Mouse (Mus musculus) limb, embryonic 14.5 days (tissue): Measurements from ENCODE around the gene Ambp. TPM values are rescaled to one million over a fixed set of nuclear protein-coding genes. Genes with fewer than 3 reads are reported as not detected.
A peak's percentile ranks its signal among the peaks of the same experiment; 100 is the strongest.

Source experiments
- ATAC-seq: fragments of 200-750 bp; cut with Nextera tagmentation; 2 replicates; pipeline ENCODE4 v1.8.0; 2017; ENCODE audit warnings: low read depth, moderate number of reproducible peaks, moderate TSS enrichment; ENCODE audit not compliant: low FRiP score
- DNase-seq: peaks from one replicate; pipeline ENCODE4 v3.0.0-alpha.2; 2015; ENCODE audit warnings: low spot score
- H3K27ac ChIP-seq: fragments of 300-500 bp; sonication (generic); replicated peaks from 2 replicates; pipeline ENCODE4 v1.5.1; 2014; ENCODE audit warnings: low read depth, mild to moderate bottlenecking, low read length, moderate library complexity, mixed read lengths
- H3K27me3 ChIP-seq: fragments of 300-500 bp; sonication (generic); 2 replicates; pipeline ENCODE4 v1.6.1; 2014; ENCODE audit warnings: low read length, mixed read lengths; ENCODE audit not compliant: control insufficient read depth, insufficient read depth
- H3K36me3 ChIP-seq: fragments of 300-500 bp; sonication (generic); 2 replicates; pipeline ENCODE4 v1.6.1; 2014; ENCODE audit warnings: mild to moderate bottlenecking, low read length, moderate library complexity, mixed read lengths; ENCODE audit not compliant: control insufficient read depth, insufficient read depth
- H3K4me1 ChIP-seq: fragments of 300-500 bp; sonication (generic); 2 replicates; pipeline ENCODE4 v1.6.1; 2014; ENCODE audit warnings: antibody characterized with exemption, low read length, mixed read lengths; ENCODE audit not compliant: control insufficient read depth, insufficient read depth
- H3K4me2 ChIP-seq: fragments of 300-500 bp; sonication (generic); replicated peaks from 2 replicates; pipeline ENCODE4 v1.6.1; 2014; ENCODE audit warnings: low read depth, mild to moderate bottlenecking, low read length, moderate library complexity; ENCODE audit not compliant: severe bottlenecking
- H3K4me3 ChIP-seq: fragments of 300-500 bp; sonication (generic); replicated peaks from 2 replicates; pipeline ENCODE4 v1.5.1; 2014; ENCODE audit warnings: low read length
- H3K9ac ChIP-seq: fragments of 300-500 bp; sonication (generic); 2 replicates; pipeline ENCODE4 v1.6.1; 2014; ENCODE audit warnings: mild to moderate bottlenecking, low read depth, low read length, moderate library complexity; ENCODE audit not compliant: severe bottlenecking
- H3K9me3 ChIP-seq: fragments of 300-500 bp; sonication (generic); 2 replicates; pipeline ENCODE4 v1.6.1; 2016; ENCODE audit warnings: low read length; ENCODE audit not compliant: control insufficient read depth
- POLR2A ChIP-seq: fragments of 200-500 bp; IDR thresholded peaks from 2 replicates; pipeline ENCODE4 v1.8.0; 2012; ENCODE audit warnings: inconsistent platforms, mild to moderate bottlenecking, moderate library complexity, borderline replicate concordance; ENCODE audit not compliant: insufficient read depth, insufficient read length; ENCODE audit errors: extremely low read depth
- WGBS: fragments of 180-500 bp; shearing (Covaris S2); extraction: QIAGEN DNeasy Blood & Tissue Kit; methylation state at CpG from one replicate; pipeline ENCODE4 v1.1.7; 2014; 5-methylcytosine and 5-hydroxymethylcytosine counted together
- polyA plus RNA-seq, 2 experiments: library from polyadenylated mRNA; depleted of rRNA in 1 of 2; stranded (reverse) in 1 of 2; unstranded in 1 of 2; fragments of >200 nt; fragmentation: Nextera tagmentation in 1 of 2; extraction: Ambion mirVana in 1 of 2; gene quantifications; 2 replicates each; pipeline versions ENCODE4 v1.2.1 to v1.2.3; 2012 to 2014

Gene Ambp
- polyA plus RNA-seq, 2 experiments = 0.31 TPM; not detected in 1

- peak; percentile 76 for ATAC-seq
These were observed 31.8 kb upstream of the Ambp start for GRCm38 (mm10) chr4:63186281-63186870.

GRCm38 (mm10) chr4:63181556-63181955 is 27.0 kb upstream of the Ambp start:
- no peak overlapping the region for H3K27ac ChIP-seq
- H3K4me1 ChIP-seq = peaks cover 14% of the 10 kb centered on the region
- peak; percentile 81 for ATAC-seq
- no peak overlapping the region for H3K4me2 ChIP-seq
- no peak for TF ChIP-seq POLR2A
- no peak overlapping the region for H3K4me3 ChIP-seq
- H3K9me3 ChIP-seq = no peaks in the 10 kb centered on the region
- H3K27me3 ChIP-seq = no peaks in the 10 kb centered on the region
- WGBS = 3% methylated on average over 5 of the region's 5 CpGs
- peak; percentile 78 for DNase-seq
- no peak overlapping the region for H3K9ac ChIP-seq
- no peaks in the 10 kb centered on the region for H3K36me3 ChIP-seq

More at GRCm38 (mm10) chr4:63186281-63186870, 31.8 kb upstream of the Ambp start:
- H3K4me1 ChIP-seq = peaks cover 33% of the 10 kb centered on the region
- H3K9ac ChIP-seq = no peak overlapping the region
- TF ChIP-seq POLR2A = no peak
- no peak overlapping the region for H3K4me3 ChIP-seq
- H3K27me3 ChIP-seq = no peaks in the 10 kb centered on the region
- H3K4me2 ChIP-seq = no peak overlapping the region
- H3K36me3 ChIP-seq = no peaks in the 10 kb centered on the region
- H3K9me3 ChIP-seq = no peaks in the 10 kb centered on the region
- H3K27ac ChIP-seq = peak overlapping the region; percentile 72
- DNase-seq = peak; percentile 45
- WGBS = 52% methylated on average over 19 of the region's 21 CpGs

GRCm38 (mm10) chr4:63171969-63172685 is 17.5 kb upstream of the Ambp start, which contains the start of gene Kif12:
Kif12 (minus strand) TSS chr4:63172131.
- 0 out of 2 replicates have a peak, but pooled peaks cover 3% of the 10 kb centered on the region for H3K9me3 ChIP-seq
- H3K36me3 ChIP-seq = no peaks in the 10 kb centered on the region
- H3K4me3 ChIP-seq = no peak within 1 kb of the TSS
- no peak for ATAC-seq
- WGBS = 64% methylated on average over 4 of the region's 4 CpGs
- H3K27ac ChIP-seq = no peak within 1 kb of the TSS
- DNase-seq = no peak
- H3K4me1 ChIP-seq = no peaks in the 10 kb centered on the region
- no peak within 1 kb of the TSS for H3K9ac ChIP-seq
- H3K27me3 ChIP-seq = peaks cover 10% of the 10 kb centered on the region; the same call in 1 of the 2 replicates
- H3K4me2 ChIP-seq = no peak within 1 kb of the TSS
- no peak for TF ChIP-seq POLR2A

- WGBS = 47% methylated on average over 24 of the region's 24 CpGs
- DNase-seq = no peak
- TF ChIP-seq POLR2A = no peak
- Histone ChIP-seq H3K27me3 (peaks cover 10% of the 10 kb centered on the region; the same call in 1 of the 2 replicates), H3K9me3 (0 out of 2 replicates have a peak, but pooled peaks cover 3% of the 10 kb centered on the region), H3K4me1 (no peaks in the 10 kb centered on the region), H3K9ac (no peak overlapping the region), H3K4me3 (no peak overlapping the region), H3K27ac (no peak overlapping the region), H3K36me3 (no peaks in the 10 kb centered on the region), H3K4me2 (no peak overlapping the region)
- ATAC-seq = no peak
These were observed 16.5 kb upstream of the Ambp start for GRCm38 (mm10) chr4:63171122-63171521.

GRCm38 (mm10) chr4:63170061-63170460 is 15.5 kb upstream of the Ambp start:
- Histone ChIP-seq H3K27me3 (peaks cover 10% of the 10 kb centered on the region; the same call in 1 of the 2 replicates), H3K4me3 (no peak overlapping the region), H3K9me3 (0 out of 2 replicates have a peak, but pooled peaks cover 3% of the 10 kb centered on the region), H3K4me2 (no peak overlapping the region), H3K9ac (no peak overlapping the region), H3K27ac (no peak overlapping the region), H3K36me3 (no peaks in the 10 kb centered on the region), H3K4me1 (no peaks in the 10 kb centered on the region)
- WGBS = 86% methylated on average over 4 of the region's 4 CpGs
- no peak for DNase-seq
- no peak for TF ChIP-seq POLR2A
- no peak for ATAC-seq
